Mouse (Mus musculus) gastrocnemius, adult 18-20 months (tissue): ENCODE results near the gene Atp8b4. TPM values are rescaled to one million over a fixed set of nuclear protein-coding genes. Genes with fewer than 3 reads are reported as not detected.
A peak's percentile ranks its signal among the peaks of the same experiment; 100 is the strongest.
"Not testable (repeated sequence)": the region's sequence is repeated elsewhere in the genome, so short reads cannot be mapped to it uniquely, and the experiment has no call there.

Source experiments
- DNase-seq: peaks from one replicate; pipeline ENCODE4 v3.0.0; 2021; ENCODE audit warnings: low spot score
- total RNA-seq, 2 experiments: library from RNA; stranded (reverse); gene quantifications; 2 replicates each; pipeline ENCODE4 v1.2.3; 2021

Gene Atp8b4
- total RNA-seq, 2 experiments from 2014 or later: 0.11 to 0.17 TPM

DNA sequence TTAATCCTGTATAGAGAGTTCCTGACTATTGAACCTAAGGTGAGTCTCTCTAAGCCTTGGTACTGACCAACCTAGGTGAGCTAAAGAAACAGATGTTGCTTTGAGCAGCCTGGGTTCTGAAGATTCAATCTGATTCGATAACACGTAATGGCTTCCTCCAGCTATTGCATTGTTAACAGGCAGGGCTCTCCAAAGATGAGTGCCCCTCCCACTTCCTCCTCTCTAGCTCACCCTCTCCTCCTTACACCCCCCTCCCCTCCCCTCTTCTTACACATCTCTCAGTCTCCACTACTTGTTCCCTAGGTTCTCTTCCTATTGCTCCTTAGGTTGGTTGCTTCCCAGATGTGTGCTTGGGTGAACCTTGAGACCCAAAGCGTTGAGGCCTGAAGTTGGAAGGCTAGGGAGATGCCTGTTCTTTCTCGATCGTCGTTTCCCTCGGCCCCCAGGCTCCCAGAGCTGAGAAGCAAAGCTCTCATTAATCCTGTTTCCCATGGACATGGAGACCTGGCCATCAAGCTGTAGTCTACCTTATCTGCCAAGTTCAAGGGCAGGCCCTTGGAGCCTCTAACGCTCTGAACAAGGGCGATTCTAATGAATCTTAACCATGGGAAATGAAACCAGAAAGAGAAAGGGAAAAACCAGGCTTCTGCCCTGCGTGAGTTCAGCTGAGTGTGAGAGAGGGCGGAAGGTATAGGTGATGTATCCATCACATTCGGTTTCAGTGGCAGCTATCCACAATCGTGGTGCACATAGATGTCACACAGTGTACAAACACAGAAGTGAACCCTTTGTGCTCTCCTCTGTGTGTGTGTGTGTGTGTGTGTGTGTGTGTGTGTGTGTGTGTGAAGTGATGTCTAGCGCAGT, 4.4 kb downstream of the Atp8b4 start:
- DNase-seq: no peak

GRCm38 (mm10) chr2:126495230-126495629, 5.2 kb downstream of the Atp8b4 start:
- no peak for DNase-seq

DNA sequence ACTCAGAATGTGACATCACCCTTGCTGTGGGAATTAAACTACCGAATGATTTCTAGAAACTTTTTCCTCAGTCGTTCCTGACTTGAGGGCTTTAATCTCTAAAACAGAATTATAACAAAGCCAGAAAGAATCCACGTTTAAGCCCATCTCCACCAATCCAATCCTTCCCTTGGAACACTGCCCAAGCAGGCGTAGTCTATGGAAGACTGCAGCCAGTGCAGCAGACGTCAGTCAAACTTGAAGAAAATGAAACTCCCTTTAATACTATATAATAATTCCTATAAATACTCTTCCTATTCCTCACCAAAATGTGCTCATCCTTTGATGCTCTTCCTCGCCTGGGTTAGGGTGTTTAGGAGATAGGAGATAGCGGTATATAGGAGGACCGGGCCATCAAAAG, 7.2 kb downstream of the Atp8b4 start:
- DNase-seq: no peak

DNA sequence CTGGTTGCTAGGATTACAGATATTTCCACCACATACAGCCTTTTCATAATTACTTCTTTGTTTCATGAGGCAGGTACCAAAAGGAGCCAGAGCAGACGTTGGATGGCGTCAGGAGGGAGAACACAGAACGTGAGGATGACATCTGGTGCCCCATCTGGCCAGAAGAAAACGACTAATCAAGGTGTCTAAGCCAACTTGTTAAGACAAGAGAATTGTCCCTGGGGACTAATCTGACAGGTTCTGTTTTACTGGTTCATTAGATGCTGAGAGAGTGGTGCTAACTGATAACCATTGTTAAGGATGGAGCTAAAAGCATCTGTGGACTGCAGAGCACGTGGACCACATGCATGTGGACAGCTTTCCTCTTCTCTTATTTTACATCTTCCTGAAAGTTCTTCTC, 7.8 kb downstream of the Atp8b4 start:
- no peak for DNase-seq

GRCm38 (mm10) chr2:126491446-126491845, 9.0 kb downstream of the Atp8b4 start:
- no peak for DNase-seq

DNA sequence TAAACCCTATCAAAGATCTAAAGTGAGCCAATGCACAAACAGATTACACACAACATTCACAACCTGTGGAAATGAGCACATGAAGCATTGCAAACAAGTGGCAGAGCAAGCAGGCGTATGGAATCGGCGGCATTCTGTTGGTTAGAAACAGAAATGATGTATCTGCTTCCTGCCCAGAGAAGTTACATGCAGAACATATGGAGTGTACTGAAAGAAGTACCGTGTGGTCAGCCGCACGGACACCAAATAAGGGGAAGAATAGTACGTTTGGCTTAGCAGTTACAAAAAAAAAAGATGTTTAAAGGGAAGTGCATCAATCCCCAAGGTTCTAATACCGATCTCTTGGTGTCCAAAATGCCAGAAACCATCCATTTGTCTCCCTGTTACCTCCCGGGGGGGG, 9.9 kb downstream of the Atp8b4 start:
- DNase-seq: no peak

- no peak for DNase-seq
These were observed 15.0 kb downstream of the Atp8b4 start for GRCm38 (mm10) chr2:126485262-126486017.

DNA sequence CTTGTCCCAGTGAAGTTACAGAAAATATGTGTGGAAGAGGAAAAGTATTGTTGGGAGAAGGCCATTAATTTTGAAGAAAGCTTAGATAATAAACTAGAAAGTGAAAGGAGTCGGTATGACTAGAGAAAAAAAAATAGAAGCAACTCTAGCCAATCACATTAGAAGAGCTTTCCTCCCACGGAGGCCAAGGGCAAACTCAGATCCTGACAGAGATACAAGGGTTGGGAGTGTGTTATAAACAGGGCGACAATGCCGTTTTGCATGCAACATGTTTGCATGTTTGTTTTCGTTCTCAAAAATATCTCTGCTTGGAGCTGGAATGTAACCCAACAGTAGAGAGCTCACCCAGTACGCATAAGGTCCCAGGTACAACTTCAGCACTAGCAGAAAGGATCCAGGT, 17.1 kb downstream of the Atp8b4 start:
- DNase-seq: no peak

DNA sequence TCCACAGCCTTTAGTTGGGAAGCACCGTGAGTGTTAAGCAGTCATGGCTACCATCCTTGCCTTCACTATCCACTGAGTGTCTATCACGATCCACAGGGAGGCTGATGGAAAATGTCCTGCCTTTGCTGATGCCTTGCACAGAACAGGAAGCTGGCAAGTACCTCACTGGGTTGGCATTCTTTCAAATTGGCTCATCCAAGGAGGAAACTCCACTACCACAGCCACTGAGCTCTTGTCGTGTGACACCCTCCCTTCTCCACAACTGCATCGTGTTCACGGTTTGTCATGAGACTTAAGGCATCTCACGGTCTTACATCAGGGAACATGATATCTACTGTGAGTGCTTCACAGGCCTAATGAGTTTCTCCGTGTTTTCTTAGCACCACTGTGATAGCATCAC, 22.9 kb downstream of the Atp8b4 start:
- DNase-seq: peak; percentile 15

GRCm38 (mm10) chr2:126475681-126476410, 24.6 kb downstream of the Atp8b4 start:
- DNase-seq: no peak

DNA sequence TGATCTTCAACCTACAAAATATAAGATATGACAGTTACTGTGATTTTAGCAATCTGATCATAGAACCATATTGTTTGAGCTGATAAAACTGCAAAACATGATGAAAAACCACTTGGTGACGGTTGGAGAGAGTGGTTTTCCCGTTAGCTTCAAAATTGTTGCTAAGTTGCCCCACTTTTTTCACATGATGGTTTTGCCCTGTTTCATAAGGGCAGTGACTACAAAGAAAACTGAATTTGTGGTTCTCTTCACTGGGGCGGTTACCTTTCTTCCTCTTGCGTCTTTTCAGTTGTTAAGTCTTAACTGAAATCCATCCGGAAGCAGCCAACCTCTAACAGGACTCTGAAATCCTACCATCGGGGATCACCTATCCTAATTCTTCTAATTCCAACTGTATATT, 26.5 kb downstream of the Atp8b4 start:
- no peak for DNase-seq

DNA sequence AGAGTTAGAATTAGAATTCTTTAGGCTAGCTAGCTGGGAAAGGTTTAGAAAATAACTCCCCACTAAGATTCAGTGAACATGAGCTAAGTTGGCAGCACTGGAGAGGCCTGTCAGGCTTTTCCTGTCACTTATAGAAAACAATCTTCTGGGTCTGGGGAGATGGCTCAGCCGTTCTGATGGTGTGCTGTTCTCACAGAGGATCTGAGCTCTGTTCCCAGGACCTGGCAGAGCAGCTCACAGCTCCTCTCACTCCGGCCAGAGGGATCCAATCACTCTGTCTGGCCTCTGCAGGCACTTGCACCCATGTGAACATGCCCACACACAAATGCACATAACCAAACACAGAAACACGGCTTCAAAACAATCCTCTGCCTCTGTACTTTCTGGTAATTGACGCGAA, 27.6 kb downstream of the Atp8b4 start:
- DNase-seq: no peak

DNA sequence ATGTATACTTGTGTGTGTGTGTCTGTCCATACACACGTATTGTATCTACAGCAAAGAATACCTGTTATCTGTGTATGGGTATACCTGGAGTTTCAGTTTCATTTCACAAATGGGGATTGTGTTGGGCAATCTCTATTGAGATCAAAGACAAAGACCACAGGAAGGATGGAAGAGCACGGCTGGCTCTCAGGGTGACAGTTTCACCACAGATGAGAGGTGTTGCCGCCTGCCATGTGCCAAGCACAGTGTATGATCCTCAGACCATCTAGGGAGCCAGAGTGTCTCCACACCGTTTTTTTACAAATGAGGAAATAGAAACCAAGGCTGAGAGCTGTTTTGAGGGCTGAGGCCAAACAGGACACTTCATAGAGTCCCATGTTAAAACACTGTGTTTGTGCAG, 32.7 kb downstream of the Atp8b4 start:
- DNase-seq: no peak

- DNase-seq: no peak
These were observed 33.9 kb downstream of the Atp8b4 start for GRCm38 (mm10) chr2:126466391-126467134.

GRCm38 (mm10) chr2:126458661-126459060, 41.8 kb downstream of the Atp8b4 start:
- DNase-seq: no peak

- not testable (repeated sequence) for DNase-seq
These were observed 42.7 kb downstream of the Atp8b4 start for GRCm38 (mm10) chr2:126457759-126458158.

- DNase-seq: no peak
These were observed 49.6 kb downstream of the Atp8b4 start for GRCm38 (mm10) chr2:126450937-126451302.

DNA sequence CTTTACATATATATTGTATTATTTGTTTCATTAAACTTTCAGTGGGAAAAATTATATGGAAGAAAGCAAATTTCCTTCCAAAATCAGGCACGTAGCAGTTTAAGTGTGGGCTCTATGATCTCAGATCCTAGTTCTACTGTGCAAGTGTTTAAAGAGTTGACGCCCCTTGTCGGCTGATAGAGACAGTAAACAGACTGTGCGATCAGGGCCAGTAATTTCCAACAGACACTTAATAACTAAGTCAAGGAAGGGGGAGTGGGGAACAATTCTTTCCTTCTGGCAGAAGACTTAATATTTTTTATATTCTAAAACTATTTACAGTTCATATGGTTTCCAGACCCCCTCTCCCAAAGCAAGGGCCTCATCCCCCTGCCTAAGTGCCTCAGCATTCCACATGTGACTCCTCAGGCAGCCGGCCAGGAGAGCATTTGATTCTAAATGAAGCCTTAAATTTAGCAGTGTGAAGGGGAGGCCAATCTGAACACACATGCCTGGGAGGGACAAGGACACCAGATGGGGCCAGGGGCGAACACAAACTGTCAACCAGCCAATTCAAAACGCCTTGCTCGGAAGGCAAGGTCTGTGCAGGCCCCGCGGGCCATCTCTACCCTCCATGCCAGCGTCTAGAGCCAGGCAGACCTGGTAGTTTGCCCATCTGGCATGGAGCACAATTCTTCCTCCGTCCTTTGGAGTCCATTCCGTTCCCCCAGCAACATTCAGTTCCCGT, 50.1 kb downstream of the Atp8b4 start:
- DNase-seq: peak; percentile 13

DNA sequence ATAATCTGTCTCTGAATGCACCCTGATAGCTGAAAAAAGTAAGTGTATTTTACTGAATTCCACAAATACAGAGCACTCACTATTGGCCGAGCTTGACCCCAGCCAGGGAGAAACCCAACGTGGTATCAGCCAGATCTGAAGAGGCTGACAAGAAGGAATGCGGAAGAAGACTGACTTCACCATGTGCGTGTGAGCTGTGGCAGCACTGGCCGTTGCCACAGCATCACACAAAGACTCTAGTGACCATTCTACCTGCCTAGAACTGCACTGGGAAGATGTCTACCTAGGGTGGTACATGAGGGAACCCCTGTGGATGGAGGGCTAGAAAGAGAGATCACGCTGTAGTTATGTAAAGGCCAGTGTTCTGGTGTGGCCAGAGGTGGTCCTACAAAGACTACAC, 55.4 kb downstream of the Atp8b4 start:
- no peak for DNase-seq

DNA sequence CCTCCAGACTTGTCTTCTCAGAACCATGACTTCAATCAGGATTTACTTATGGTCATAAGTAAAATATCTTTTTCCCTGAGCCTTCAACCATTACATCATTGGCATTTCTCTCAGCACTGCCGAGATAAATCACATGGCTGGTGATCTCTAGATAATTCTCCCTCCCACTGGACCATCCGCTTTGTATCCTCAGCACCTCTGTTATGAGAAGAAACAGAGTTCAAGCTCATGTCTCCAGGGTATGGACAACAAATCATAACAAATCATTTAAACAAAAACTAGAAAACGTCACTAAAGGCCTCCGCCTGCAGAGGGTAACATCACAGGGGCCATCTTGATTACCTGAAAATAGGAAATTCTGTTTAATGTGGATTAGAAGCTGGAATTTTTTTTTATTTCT, 58.9 kb downstream of the Atp8b4 start:
- DNase-seq: no peak

GRCm38 (mm10) chr2:126434712-126435111, 65.8 kb downstream of the Atp8b4 start:
- DNase-seq: no peak
